Mouse (Mus musculus) neural tube, embryonic 11.5 days (tissue): ENCODE measurements at regions not wholly inside any gene's neighbourhood (a gene's known extent, or its start where the extent isn't known, plus 50 kb on each side); places are given as distances from the start of the nearest gene placed in this dataset.

Experiments used
- ATAC-seq: fragments of 200-750 bp; cut with Nextera tagmentation; 2 replicates; pipeline ENCODE4 v1.8.0; 2017; ENCODE audit warnings: moderate number of reproducible peaks, mild to moderate bottlenecking, moderate TSS enrichment, moderate library complexity; ENCODE audit not compliant: insufficient read depth, low FRiP score, low TSS enrichment
- DNase-seq: peaks from one replicate; pipeline ENCODE4 v3.0.0-alpha.2; 2015; ENCODE audit warnings: low spot score
- H3K27ac ChIP-seq: fragments of 300-500 bp; sonication (generic); 2 replicates; pipeline ENCODE4 v1.5.1; 2014; ENCODE audit warnings: low read depth, mild to moderate bottlenecking, low read length
- H3K27me3 ChIP-seq: fragments of 300-500 bp; sonication (generic); 2 replicates; pipeline ENCODE4 v1.6.1; 2014; ENCODE audit warnings: mild to moderate bottlenecking, low read length, mixed read lengths; ENCODE audit not compliant: control insufficient read depth, insufficient read depth
- H3K36me3 ChIP-seq: fragments of 300-500 bp; sonication (generic); 2 replicates; pipeline ENCODE4 v1.6.1; 2014; ENCODE audit warnings: mild to moderate bottlenecking, low read length, moderate library complexity, mixed read lengths; ENCODE audit not compliant: control insufficient read depth, insufficient read depth
- H3K4me1 ChIP-seq: fragments of 300-500 bp; sonication (generic); 2 replicates; pipeline ENCODE4 v1.6.1; 2014; ENCODE audit warnings: low read length, mixed read lengths; ENCODE audit not compliant: control insufficient read depth, insufficient read depth
- H3K4me2 ChIP-seq: fragments of 300-500 bp; sonication (generic); 2 replicates; pipeline ENCODE4 v1.6.1; 2014; ENCODE audit warnings: low read depth, mild to moderate bottlenecking, moderate library complexity
- H3K4me3 ChIP-seq: fragments of 300-500 bp; sonication (generic); 2 replicates; pipeline ENCODE4 v1.5.1; 2014; ENCODE audit warnings: low read depth, low read length
- H3K9ac ChIP-seq: fragments of 300-500 bp; sonication (generic); 2 replicates; pipeline ENCODE4 v1.6.1; 2014; ENCODE audit warnings: mild to moderate bottlenecking, low read length
- H3K9me3 ChIP-seq: fragments of 300-500 bp; sonication (generic); 2 replicates; pipeline ENCODE4 v1.6.1; 2016; ENCODE audit warnings: low read length; ENCODE audit not compliant: control insufficient read depth
- WGBS: fragments of 180-500 bp; shearing (Covaris S2); extraction: QIAGEN DNeasy Blood & Tissue Kit; methylation state at CpG from one replicate; pipeline ENCODE4 v1.1.7; 2014; 5-methylcytosine and 5-hydroxymethylcytosine counted together

DNA sequence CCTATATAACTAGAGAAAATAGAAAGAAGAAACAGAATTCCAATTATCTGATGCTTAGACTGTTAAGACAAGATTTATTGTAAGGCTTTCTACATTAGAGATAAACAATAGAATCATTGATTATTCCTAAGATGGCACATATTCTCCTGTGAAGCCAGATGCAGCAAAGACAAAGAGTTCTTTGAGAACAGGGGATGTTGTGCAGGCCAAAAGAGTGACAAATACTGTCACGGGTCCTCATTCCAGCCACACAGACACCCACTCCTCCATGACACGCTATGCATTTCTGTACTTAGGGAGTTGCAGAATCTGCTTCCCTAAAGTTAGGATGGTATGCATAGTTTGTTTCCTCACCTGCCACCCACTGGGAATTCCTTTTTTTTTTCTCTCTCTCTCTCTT lies 245.2 kb downstream of the Sv2b start:
- Histone ChIP-seq H3K36me3 (no peaks in the 10 kb centered on the region), H3K9ac (no peak overlapping the region), H3K4me3 (no peak overlapping the region), H3K27ac (no peak overlapping the region), H3K4me2 (no peak overlapping the region), H3K9me3 (no peaks in the 10 kb centered on the region), H3K27me3 (no peaks in the 10 kb centered on the region), H3K4me1 (no peaks in the 10 kb centered on the region)
- no peak for DNase-seq
- no peak for ATAC-seq
- WGBS = 56% methylated on average over 2 of the region's 2 CpGs

- H3K4me1 ChIP-seq = no peaks in the 10 kb centered on the region
- ATAC-seq (no peak), DNase-seq (no peak)
- H3K9ac ChIP-seq = no peak overlapping the region
- no peak overlapping the region for H3K4me2 ChIP-seq
- 80% methylated on average over 1 of the region's 1 CpGs for WGBS
- no peaks in the 10 kb centered on the region for H3K9me3 ChIP-seq
- no peaks in the 10 kb centered on the region for H3K36me3 ChIP-seq
- no peak overlapping the region for H3K27ac ChIP-seq
- no peaks in the 10 kb centered on the region for H3K27me3 ChIP-seq
- H3K4me3 ChIP-seq = no peak overlapping the region
These were observed 258.8 kb downstream of the Sv2b start for GRCm38 (mm10) chr7:75050231-75050630.

- no peak overlapping the region for H3K27ac ChIP-seq
- WGBS = 78% methylated on average over 5 of the region's 5 CpGs
These were observed 259.3 kb downstream of the Sv2b start for GRCm38 (mm10) chr7:75049751-75050150.

GRCm38 (mm10) chr7:75048822-75049221 lies 260.2 kb downstream of the Sv2b start:
- ATAC-seq (no peak), DNase-seq (no peak)
- Histone ChIP-seq H3K27ac (no peak overlapping the region), H3K4me2 (no peak overlapping the region), H3K9me3 (no peaks in the 10 kb centered on the region), H3K4me3 (no peak overlapping the region), H3K27me3 (no peaks in the 10 kb centered on the region), H3K36me3 (no peaks in the 10 kb centered on the region), H3K9ac (no peak overlapping the region), H3K4me1 (no peaks in the 10 kb centered on the region)
- WGBS = 97% methylated on average over 2 of the region's 2 CpGs

More at GRCm38 (mm10) chr7:75049751-75050150, 259.3 kb downstream of the Sv2b start:
- Histone ChIP-seq H3K4me3 (no peak overlapping the region), H3K9ac (no peak overlapping the region), H3K4me2 (no peak overlapping the region), H3K4me1 (no peaks in the 10 kb centered on the region), H3K36me3 (no peaks in the 10 kb centered on the region), H3K27me3 (no peaks in the 10 kb centered on the region), H3K9me3 (no peaks in the 10 kb centered on the region)
- ATAC-seq (no peak), DNase-seq (no peak)

GRCm38 (mm10) chr7:75047827-75048226 lies 261.2 kb downstream of the Sv2b start:
- 85% methylated on average over 3 of the region's 3 CpGs for WGBS
- H3K36me3 ChIP-seq = no peaks in the 10 kb centered on the region
- H3K4me3 ChIP-seq = no peak overlapping the region
- no peaks in the 10 kb centered on the region for H3K9me3 ChIP-seq
- DNase-seq = no peak
- no peak overlapping the region for H3K9ac ChIP-seq
- no peaks in the 10 kb centered on the region for H3K4me1 ChIP-seq
- no peak for ATAC-seq
- no peak overlapping the region for H3K4me2 ChIP-seq
- no peaks in the 10 kb centered on the region for H3K27me3 ChIP-seq
- H3K27ac ChIP-seq = no peak overlapping the region

DNA sequence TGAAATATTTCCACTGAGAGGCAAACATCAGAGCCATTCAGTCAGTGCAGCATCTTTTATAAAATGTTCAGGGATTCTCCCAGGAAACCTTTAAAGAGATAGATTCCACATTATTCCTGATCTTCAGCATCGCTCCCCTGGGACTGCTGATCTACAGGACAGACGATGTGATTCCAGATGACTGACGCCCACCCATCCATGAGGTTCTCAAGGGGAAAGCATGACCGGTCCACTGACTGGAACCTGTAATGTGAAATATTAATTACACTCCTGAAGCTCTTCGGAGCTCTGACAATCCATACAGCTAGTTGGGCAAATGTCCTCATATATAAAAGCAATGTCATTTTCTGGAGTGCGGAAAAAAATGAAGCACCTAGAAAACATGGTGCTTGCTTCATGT lies 268.2 kb downstream of the Sv2b start:
- DNase-seq = no peak
- ATAC-seq = no peak
- H3K9ac ChIP-seq = no peak overlapping the region
- H3K27ac ChIP-seq = no peak overlapping the region
- no peaks in the 10 kb centered on the region for H3K4me1 ChIP-seq
- no peak overlapping the region for H3K4me3 ChIP-seq
- no peaks in the 10 kb centered on the region for H3K27me3 ChIP-seq
- WGBS = 78% methylated on average over 6 of the region's 6 CpGs
- H3K36me3 ChIP-seq = no peaks in the 10 kb centered on the region
- no peaks in the 10 kb centered on the region for H3K9me3 ChIP-seq
- H3K4me2 ChIP-seq = no peak overlapping the region

- H3K4me2 ChIP-seq = no peak overlapping the region
- no peak overlapping the region for H3K9ac ChIP-seq
- H3K9me3 ChIP-seq = no peaks in the 10 kb centered on the region
- H3K4me3 ChIP-seq = no peak overlapping the region
- ATAC-seq (no peak), DNase-seq (no peak)
- no peak overlapping the region for H3K27ac ChIP-seq
- H3K4me1 ChIP-seq = no peaks in the 10 kb centered on the region
- no peaks in the 10 kb centered on the region for H3K36me3 ChIP-seq
- 43% methylated on average over 2 of the region's 2 CpGs for WGBS
- no peaks in the 10 kb centered on the region for H3K27me3 ChIP-seq
These were observed 282.9 kb downstream of the Sv2b start for GRCm38 (mm10) chr7:75026191-75026590.

DNA sequence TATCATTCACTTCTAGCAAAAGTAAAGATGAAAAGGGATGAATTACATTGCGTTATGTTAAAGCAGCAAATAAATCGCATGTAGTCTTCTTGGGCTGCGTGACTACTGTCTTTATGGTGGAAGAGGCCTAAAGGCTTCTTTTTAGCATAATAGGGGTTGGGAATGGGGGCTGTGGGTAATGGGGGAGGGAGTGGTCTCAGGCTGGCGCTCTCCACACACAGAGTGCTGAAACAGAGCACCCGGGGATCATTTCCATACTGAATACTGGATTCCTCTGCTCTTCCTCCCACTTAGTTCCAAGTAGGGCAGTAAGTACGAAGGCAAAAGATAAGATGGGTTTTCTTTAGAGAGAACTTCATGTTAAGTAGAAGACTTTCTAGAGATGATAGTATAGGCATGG lies 287.1 kb downstream of the Sv2b start:
- Histone ChIP-seq H3K36me3 (no peaks in the 10 kb centered on the region), H3K9ac (no peak overlapping the region), H3K4me3 (no peak overlapping the region), H3K27me3 (no peaks in the 10 kb centered on the region), H3K9me3 (no peaks in the 10 kb centered on the region), H3K4me2 (no peak overlapping the region), H3K4me1 (no peaks in the 10 kb centered on the region), H3K27ac (no peak overlapping the region)
- DNase-seq = no peak
- WGBS = 44% methylated on average over 6 of the region's 6 CpGs
- no peak for ATAC-seq

- ATAC-seq = no peak
- Histone ChIP-seq H3K4me1 (no peaks in the 10 kb centered on the region), H3K9me3 (no peaks in the 10 kb centered on the region), H3K27ac (no peak overlapping the region), H3K4me3 (no peak overlapping the region), H3K4me2 (no peak overlapping the region), H3K9ac (no peak overlapping the region), H3K27me3 (no peaks in the 10 kb centered on the region), H3K36me3 (no peaks in the 10 kb centered on the region)
- WGBS = 73% methylated on average over 7 of the region's 7 CpGs
- no peak for DNase-seq
These were observed 290.4 kb downstream of the Sv2b start for GRCm38 (mm10) chr7:75018640-75019039.
